Mouse (Mus musculus) effector memory CD4-positive, alpha-beta T cell, adult 5 months (primary cell): ENCODE measurements around the gene Prmt7. TPM values are rescaled to one million over a fixed set of nuclear protein-coding genes. Genes with fewer than 3 reads are reported as not detected.

Experiments
- polyA plus RNA-seq: library from polyadenylated mRNA; unstranded; fragments of 100-300 nt; shearing (Covaris generic); gene quantifications from one replicate; pipeline ENCODE4 v1.2.1, GENCODE M21; 2017

Gene Prmt7
- 35.1 TPM for polyA plus RNA-seq

GRCm38 (mm10) chr8:106210821-106211345 is at the start of gene Prmt7, which contains the start of gene Slc7a6os:
Gene Prmt7, plus strand, starts transcription at chr8:106210936.
Gene Slc7a6os, minus strand, starts transcription at chr8:106210935.

GRCm38 (mm10) chr8:106168356-106169016 is 42.2 kb upstream of the Prmt7 start, which contains the start of gene Slc7a6:
Gene Slc7a6, plus strand, starts transcription at chr8:106168857.

Other genes starting within 250 kb of the Prmt7 start
- 13.7 TPM for gene Slc12a4, start 244.8 kb upstream of the Prmt7 start, polyA plus RNA-seq
- not detected for gene Dpep3, start 231.5 kb upstream of the Prmt7 start, polyA plus RNA-seq
- gene Dus2, start 219.6 kb upstream of the Prmt7 start, polyA plus RNA-seq = 37.3 TPM
- not detected for gene Dpep2nb, start 205.0 kb upstream of the Prmt7 start, polyA plus RNA-seq
- gene Ddx28, start 199.1 kb upstream of the Prmt7 start, polyA plus RNA-seq = 7.9 TPM
- 184 TPM for gene Nfatc3, start 152.1 kb upstream of the Prmt7 start, polyA plus RNA-seq
- 0.14 TPM for gene Esrp2, start 74.0 kb upstream of the Prmt7 start, polyA plus RNA-seq
- 2.9 TPM for gene Pla2g15, start 60.5 kb upstream of the Prmt7 start, polyA plus RNA-seq
- 31.8 TPM for gene Slc7a6, start 42.1 kb upstream of the Prmt7 start, polyA plus RNA-seq
- gene Slc7a6os, start within 50 bp of the Prmt7 start, polyA plus RNA-seq = 70.6 TPM
- gene Smpd3, start 127.1 kb downstream of the Prmt7 start, polyA plus RNA-seq = not detected
- gene Zfp90, start 204.4 kb downstream of the Prmt7 start, polyA plus RNA-seq = 3.1 TPM